Mouse (Mus musculus) bone marrow, adult 2 months (tissue): Measurements from ENCODE around the gene BC048403.

Experiments
- CTCF ChIP-seq: fragments of 200-500 bp; IDR thresholded peaks from 2 replicates; pipeline ENCODE4 v1.5.1; 2011; ENCODE audit warnings: low read length, control low read depth; ENCODE audit not compliant: control insufficient read depth, insufficient read depth
- POLR2A ChIP-seq: fragments of 200-500 bp; IDR thresholded peaks from 2 replicates; pipeline ENCODE4 v1.6.1; 2011; ENCODE audit warnings: low read depth, mild to moderate bottlenecking, control low read depth, low read length, borderline replicate concordance; ENCODE audit not compliant: control insufficient read depth

GRCm38 (mm10) chr10:121769711-121770110 is 30.0 kb downstream of the BC048403 start:
- no peak for TF ChIP-seq POLR2A
- TF ChIP-seq CTCF, result no peak
